Comparison of ENCODE assay signal across 9 mouse cellular contexts in genomic region chr7:79950236-79950635, GRCm38 (mm10).
"Had no signal": no experiment of that assay in that cellular context is flagged by ENCODE, and none has a peak within 500 bp of the region (broad histone marks: within the 10 kb centered on the region; RNA-seq: fewer than 3 reads in every experiment).

No protein-coding gene starts in this region.

- H3K27ac ChIP-seq: intestine, embryonic 15.5 days; left cerebral cortex, adult 2 months; limb, embryonic 15.5 days; liver, embryonic 12.5 days; midbrain, embryonic 12.5 days; neural tube, embryonic 13.5 days had no signal

- H3K36me3 ChIP-seq: intestine, embryonic 15.5 days; limb, embryonic 15.5 days; liver, embryonic 12.5 days; midbrain, embryonic 12.5 days; neural tube, embryonic 13.5 days had no signal

- ATAC-seq: intestine, embryonic 15.5 days; liver, embryonic 12.5 days; midbrain, embryonic 16.5 days had no signal

- H3K4me1 ChIP-seq: intestine, embryonic 15.5 days; limb, embryonic 15.5 days; liver, embryonic 12.5 days; midbrain, embryonic 12.5 days; neural tube, embryonic 13.5 days had no signal

- DNase-seq: right cerebral cortex, postnatal 14 days; thymus, postnatal 14 days had no signal

- H3K9ac ChIP-seq: intestine, embryonic 15.5 days; limb, embryonic 15.5 days; liver, embryonic 12.5 days; midbrain, embryonic 12.5 days; neural tube, embryonic 13.5 days had no signal

- H3K27me3 ChIP-seq: intestine, embryonic 15.5 days; limb, embryonic 15.5 days; midbrain, embryonic 12.5 days; neural tube, embryonic 13.5 days had no signal

- H3K4me3 ChIP-seq: intestine, embryonic 15.5 days; left cerebral cortex, adult 2 months; limb, embryonic 15.5 days; liver, embryonic 12.5 days; midbrain, embryonic 12.5 days; neural tube, embryonic 13.5 days had no signal

- H3K9me3 ChIP-seq: intestine, embryonic 15.5 days; limb, embryonic 15.5 days; liver, embryonic 12.5 days; midbrain, embryonic 12.5 days; neural tube, embryonic 13.5 days had no signal

- H3K4me2 ChIP-seq: intestine, embryonic 15.5 days; limb, embryonic 15.5 days; liver, embryonic 12.5 days; midbrain, embryonic 12.5 days; neural tube, embryonic 13.5 days had no signal
